Mouse (Mus musculus) heart, adult 2 months (tissue): ENCODE measurements around the gene Prkag2. TPM values are rescaled to one million over a fixed set of nuclear protein-coding genes. Genes with fewer than 3 reads are reported as not detected.
A peak's percentile ranks its signal among the peaks of the same experiment; 100 is the strongest.

Experiments used
- DNase-seq, 2 experiments: peaks; one replicate each; pipeline ENCODE4 v3.0.0; 2021
- H3K27ac ChIP-seq: fragments of 200-600 bp; 2 replicates; pipeline ENCODE4 v1.8.1; 2022
- H3K27me3 ChIP-seq: fragments of 200-500 bp; 2 replicates; pipeline ENCODE4 v1.6.1; 2012; ENCODE audit warnings: mild to moderate bottlenecking, low read length, inconsistent platforms, mixed read lengths; ENCODE audit not compliant: control insufficient read depth, insufficient read depth
- H3K36me3 ChIP-seq: fragments of 200-500 bp; 2 replicates; pipeline ENCODE4 v1.6.1; 2012; ENCODE audit warnings: low read length, inconsistent platforms; ENCODE audit not compliant: control insufficient read depth, insufficient read depth
- H3K4me1 ChIP-seq: fragments of 200-500 bp; 2 replicates; pipeline ENCODE4 v1.6.1; 2011; ENCODE audit warnings: low read length; ENCODE audit not compliant: control insufficient read depth, insufficient read depth
- H3K4me3 ChIP-seq: fragments of 200-600 bp; 2 replicates; pipeline ENCODE4 v1.8.1; 2022
- H3K79me2 ChIP-seq: fragments of 200-500 bp; replicated peaks from 2 replicates; pipeline ENCODE4 v1.6.1; 2012; ENCODE audit warnings: mild to moderate bottlenecking, inconsistent platforms, low read length, moderate library complexity, mixed read lengths; ENCODE audit not compliant: control insufficient read depth, insufficient read depth
- H3K9ac ChIP-seq: fragments of 200-500 bp; 2 replicates; pipeline ENCODE4 v1.6.1; 2012; ENCODE audit warnings: low read depth, mild to moderate bottlenecking, control low read depth, inconsistent platforms, low read length, mixed read lengths
- CTCF ChIP-seq: fragments of 200-600 bp; IDR thresholded peaks from 2 replicates; pipeline ENCODE4 v1.8.1; 2022; ENCODE audit warnings: antibody characterized with exemption, mild to moderate bottlenecking, moderate library complexity
- EP300 ChIP-seq: fragments of 200-500 bp; IDR thresholded peaks from 2 replicates; pipeline ENCODE4 v1.6.1; 2011; ENCODE audit warnings: low read depth, low read length, control low read depth; ENCODE audit not compliant: insufficient read depth
- POLR2A ChIP-seq: fragments of 200-500 bp; IDR thresholded peaks from 2 replicates; pipeline ENCODE4 v1.6.1; 2011; ENCODE audit warnings: mild to moderate bottlenecking, low read depth, low read length, control low read depth; ENCODE audit not compliant: insufficient read depth
- WGBS: fragments of 180-500 bp; shearing (Covaris S2); methylation state at CpG from one replicate; pipeline ENCODE4 v1.1.7; 2018; 5-methylcytosine and 5-hydroxymethylcytosine counted together
- intact Hi-C: fragments of 180-260 bp; cut with DNase I; formaldehyde crosslinking; loops from one replicate; pipeline ENCODE4 v1.15.1; 2025
- polyA plus RNA-seq: library from polyadenylated mRNA; depleted of rRNA; stranded (reverse); fragments of >200 nt; gene quantifications from 2 replicates; pipeline ENCODE4 v1.2.3, GENCODE M21; 2012
- total RNA-seq, 2 experiments: library from RNA; stranded (reverse); gene quantifications; 2 replicates each; pipeline ENCODE4 v1.2.3; 2021

The Prkag2 gene
- total and polyA plus RNA-seq, 3 experiments = 23.9 to 25.9 (median 25.2) TPM

DNA sequence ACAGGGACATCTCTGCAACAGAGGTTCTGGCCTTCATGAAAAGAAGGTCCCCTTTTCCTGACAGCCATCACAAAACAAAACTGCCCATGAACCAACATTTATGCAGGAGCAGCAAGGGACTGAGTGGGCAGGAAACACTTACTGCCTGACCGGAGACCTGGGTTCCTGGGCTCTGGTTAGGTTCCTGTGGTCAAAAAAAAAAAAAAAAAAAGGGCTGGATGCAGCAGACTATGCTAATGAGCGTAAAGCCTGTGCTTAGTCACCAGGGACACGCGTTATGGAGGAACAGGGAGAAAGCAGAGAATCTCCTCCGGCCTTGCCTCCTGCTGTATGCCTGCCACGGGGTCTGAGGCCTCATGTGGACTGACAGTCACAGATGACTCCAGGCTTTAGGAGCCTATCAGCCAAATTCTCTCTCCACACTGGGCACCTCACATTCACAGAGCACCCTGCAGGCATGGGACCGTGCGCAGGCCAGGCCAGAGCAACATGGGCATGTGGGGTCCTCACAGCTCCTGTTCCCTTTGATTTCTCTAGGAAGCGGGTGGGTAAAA, 126.7 kb downstream of the Prkag2 start:
- TF ChIP-seq CTCF = no peak
- TF ChIP-seq EP300 = no peak
- TF ChIP-seq POLR2A = no peak
- Histone ChIP-seq H3K9ac (no peak overlapping the region), H3K4me3 (no peak overlapping the region), H3K4me1 (peaks cover 12% of the 10 kb centered on the region), H3K27ac (no peak overlapping the region), H3K79me2 (no peaks in the 10 kb centered on the region), H3K36me3 (no peaks in the 10 kb centered on the region), H3K27me3 (no peaks in the 10 kb centered on the region)
- intact Hi-C loops = no loop called here
- DNase-seq = no peak
- 76% methylated on average over 9 of the region's 9 CpGs for WGBS

DNA sequence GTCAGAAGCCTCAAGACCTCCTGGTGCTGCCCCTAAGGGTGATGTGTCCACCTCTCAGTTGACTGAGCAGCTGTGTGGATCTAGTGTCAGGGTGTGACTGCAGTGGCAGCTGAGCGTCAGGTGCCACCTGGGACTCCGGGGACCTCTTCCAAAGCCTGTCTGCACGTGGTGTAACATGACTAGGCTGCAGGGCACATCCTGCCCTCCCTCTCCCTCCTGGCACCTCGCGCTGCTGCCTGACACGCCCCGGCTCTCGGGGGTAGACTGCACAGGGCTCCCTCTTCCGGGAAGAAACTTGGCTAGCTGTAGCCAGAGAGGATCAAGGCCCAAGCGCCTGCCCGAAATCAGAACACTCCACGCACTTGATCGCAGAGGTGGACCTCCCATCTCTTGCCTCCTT, 127.2 kb downstream of the Prkag2 start:
- H3K4me3 ChIP-seq = no peak overlapping the region
- intact Hi-C loops = no loop called here
- no peaks in the 10 kb centered on the region for H3K79me2 ChIP-seq
- no peaks in the 10 kb centered on the region for H3K36me3 ChIP-seq
- H3K4me1 ChIP-seq = peaks cover 12% of the 10 kb centered on the region
- TF ChIP-seq POLR2A (no peak), EP300 (peak; percentile 89; the same call in 1 of the 2 replicates), CTCF (peak; percentile 51)
- WGBS = 19% methylated on average over 13 of the region's 13 CpGs
- H3K27ac ChIP-seq = no peak overlapping the region
- peak; percentile 64 to 82 for DNase-seq
- no peaks in the 10 kb centered on the region for H3K27me3 ChIP-seq
- no peak overlapping the region for H3K9ac ChIP-seq

DNA sequence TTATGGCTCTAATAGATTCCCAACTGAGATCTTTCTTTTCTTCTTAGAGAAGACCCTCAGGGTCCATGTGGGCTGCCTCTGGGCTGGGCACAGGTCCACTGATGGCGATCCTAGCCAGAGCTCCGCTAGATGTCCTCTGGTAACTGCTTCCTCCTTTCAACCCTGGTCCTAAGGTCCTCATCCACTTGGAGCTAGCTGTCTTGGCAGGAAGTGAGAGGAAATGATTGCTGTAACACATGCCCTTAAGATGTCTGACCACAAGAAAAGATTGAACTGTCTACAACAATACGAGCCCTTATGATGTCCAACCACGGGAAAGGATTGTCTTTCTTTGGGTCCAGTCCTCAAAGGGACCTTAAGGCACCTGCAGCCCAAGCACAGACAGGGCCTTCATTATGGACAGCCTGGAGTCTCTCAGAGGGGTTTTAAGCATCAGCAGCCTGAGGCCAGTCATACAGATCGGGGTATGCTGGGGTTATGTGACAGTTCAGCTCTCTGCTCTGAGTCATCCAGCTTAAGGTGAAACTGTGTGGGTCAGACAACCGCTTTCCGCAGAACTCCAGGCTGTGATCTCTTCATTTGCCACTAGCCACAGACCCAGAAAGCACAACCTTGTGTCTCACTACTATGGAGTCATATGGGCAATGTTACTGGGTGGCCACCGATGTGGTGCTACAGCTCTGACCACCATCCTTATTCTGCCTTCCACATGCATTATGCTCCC, 129.7 kb downstream of the Prkag2 start:
- no peak for TF ChIP-seq CTCF
- TF ChIP-seq POLR2A = no peak
- TF ChIP-seq EP300 = no peak
- intact Hi-C loops = no loop called here
- Histone ChIP-seq H3K4me3 (no peak overlapping the region), H3K27ac (no peak overlapping the region), H3K4me1 (peaks cover 9% of the 10 kb centered on the region; the same call in 1 of the 2 replicates), H3K9ac (no peak overlapping the region), H3K79me2 (no peaks in the 10 kb centered on the region), H3K27me3 (no peaks in the 10 kb centered on the region), H3K36me3 (no peaks in the 10 kb centered on the region)
- WGBS = 79% methylated on average over 8 of the region's 8 CpGs
- no peak for DNase-seq

DNA sequence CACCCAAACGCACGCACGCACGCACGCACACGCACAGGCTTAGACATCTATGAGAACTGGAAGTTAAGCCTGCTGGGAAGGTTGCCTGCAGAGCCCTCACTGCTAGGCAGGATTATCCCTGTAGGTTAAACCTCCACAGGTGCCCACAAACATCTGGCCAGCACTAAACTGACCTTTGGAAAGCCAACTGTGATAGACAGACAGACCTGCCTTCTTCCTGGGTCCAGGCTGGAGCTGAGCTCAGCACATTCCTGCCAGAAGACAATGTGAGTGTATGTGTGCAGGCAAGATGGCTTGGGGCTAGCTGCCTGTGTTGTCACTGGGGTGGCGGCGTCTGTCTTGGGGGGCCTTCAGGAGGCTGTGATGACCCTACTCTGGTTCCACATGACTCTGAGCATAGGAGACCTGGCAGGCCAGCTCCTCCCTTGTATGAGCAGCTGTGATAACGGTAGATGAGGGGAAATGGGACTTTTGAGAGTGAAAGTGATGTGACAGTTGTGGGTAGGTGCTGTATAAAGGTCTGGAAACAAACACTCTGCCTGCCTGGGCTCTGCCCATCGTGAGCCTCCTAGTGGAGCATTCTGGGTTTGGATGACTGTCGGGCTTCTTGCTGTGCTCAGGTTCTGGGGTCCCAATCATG, 131.1 kb downstream of the Prkag2 start:
- intact Hi-C loops = no loop called here
- 63% methylated on average over 11 of the region's 11 CpGs for WGBS
- H3K9ac ChIP-seq = no peak overlapping the region
- no peak for TF ChIP-seq POLR2A
- no peak for TF ChIP-seq EP300
- TF ChIP-seq CTCF = no peak
- H3K4me3 ChIP-seq = no peak overlapping the region
- no peaks in the 10 kb centered on the region for H3K36me3 ChIP-seq
- DNase-seq = no peak
- H3K79me2 ChIP-seq = no peaks in the 10 kb centered on the region
- peaks cover 9% of the 10 kb centered on the region; the same call in 1 of the 2 replicates for H3K4me1 ChIP-seq
- no peak overlapping the region for H3K27ac ChIP-seq
- H3K27me3 ChIP-seq = no peaks in the 10 kb centered on the region

DNA sequence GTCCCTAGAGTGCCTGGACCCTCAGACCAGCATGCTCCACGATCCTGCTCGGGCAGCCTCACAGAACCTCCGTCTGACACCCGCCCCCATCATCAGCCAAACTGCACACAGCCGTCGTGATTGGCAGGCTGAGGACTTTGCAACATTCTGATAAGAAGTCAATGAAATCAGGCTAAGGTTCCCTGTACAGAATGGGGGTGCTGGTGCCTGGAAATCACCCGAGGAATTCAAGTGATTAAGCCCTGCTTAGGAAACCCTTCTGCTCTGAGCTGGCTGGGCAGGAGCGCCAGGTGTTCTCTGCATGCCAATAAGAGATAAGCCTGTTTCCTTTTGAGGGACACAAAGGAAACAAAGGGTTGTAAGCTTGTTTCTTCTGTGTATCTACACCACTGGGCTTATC, 131.7 kb downstream of the Prkag2 start:
- WGBS = 16% methylated on average over 8 of the region's 8 CpGs
- Histone ChIP-seq H3K79me2 (no peaks in the 10 kb centered on the region), H3K36me3 (no peaks in the 10 kb centered on the region), H3K27ac (no peak overlapping the region), H3K4me1 (peaks cover 10% of the 10 kb centered on the region; the same call in 1 of the 2 replicates), H3K4me3 (no peak overlapping the region), H3K9ac (no peak overlapping the region), H3K27me3 (no peaks in the 10 kb centered on the region)
- no peak for TF ChIP-seq EP300
- no peak for TF ChIP-seq POLR2A
- TF ChIP-seq CTCF = no peak
- intact Hi-C loops = no loop called here
- DNase-seq = no peak

DNA sequence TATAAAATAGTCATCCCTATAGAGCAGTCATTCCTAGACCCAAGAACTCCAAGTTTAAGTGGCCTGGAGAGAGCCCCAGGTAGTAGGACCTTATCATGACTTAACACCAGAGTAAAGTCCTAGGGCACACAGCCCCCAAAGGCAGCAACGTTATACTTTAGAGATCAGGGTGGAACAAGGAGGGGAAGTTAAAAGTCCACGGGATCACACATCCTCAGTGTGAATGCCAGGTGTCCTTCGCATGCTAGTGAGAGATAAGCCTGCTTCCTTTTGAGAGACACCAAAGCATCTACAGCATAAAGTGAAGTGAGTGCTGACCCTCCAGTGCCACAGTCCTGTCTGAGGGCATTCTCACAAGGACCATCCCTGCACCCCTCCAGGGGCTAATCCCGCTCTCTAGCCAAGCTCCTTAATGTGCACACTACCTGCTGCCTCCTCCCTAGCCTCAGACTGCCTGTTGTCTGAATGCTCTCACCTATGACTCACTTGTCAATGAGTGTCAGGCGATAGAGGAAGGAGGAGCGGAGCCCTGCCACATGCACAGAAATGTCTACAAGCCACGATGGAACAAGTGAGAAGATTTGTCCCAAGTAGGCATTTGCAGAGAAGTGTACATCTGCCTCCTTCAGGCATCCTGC, 132.4 kb downstream of the Prkag2 start:
- no peaks in the 10 kb centered on the region for H3K36me3 ChIP-seq
- H3K27me3 ChIP-seq = no peaks in the 10 kb centered on the region
- TF ChIP-seq EP300 = no peak
- TF ChIP-seq CTCF = no peak
- no peak for TF ChIP-seq POLR2A
- H3K27ac ChIP-seq = no peak overlapping the region
- no peak overlapping the region for H3K9ac ChIP-seq
- 58% methylated on average over 7 of the region's 7 CpGs for WGBS
- peaks cover 8% of the 10 kb centered on the region; the same call in 1 of the 2 replicates for H3K4me1 ChIP-seq
- H3K79me2 ChIP-seq = no peaks in the 10 kb centered on the region
- DNase-seq = no peak
- intact Hi-C loops = no loop called here
- no peak overlapping the region for H3K4me3 ChIP-seq
